Mouse (Mus musculus) heart, postnatal 10 days (tissue): ENCODE measurements at regions not wholly inside any gene's neighbourhood (a gene's known extent, or its start where the extent isn't known, plus 50 kb on each side); places are given as distances from the start of the nearest gene placed in this dataset.
A peak's percentile ranks its signal among the peaks of the same experiment; 100 is the strongest.

Source experiments
- DNase-seq, 2 experiments: peaks; one replicate each; pipeline ENCODE4 v3.0.0; 2021
- intact Hi-C: fragments of 180-260 bp; cut with DNase I; formaldehyde crosslinking; loops from one replicate; pipeline ENCODE4 v1.15.1; 2025

- intact Hi-C loops, result no loop called here
- DNase-seq, result no peak
These were observed 143.5 kb downstream of the Zfp706 start for GRCm38 (mm10) chr15:36864046-36864445.

- intact Hi-C loops, result loop anchor here (10.0 kb wide), 1 partner anchor 396 kb away; no protein-coding TSS in a partner anchor
- DNase-seq, result no peak
These were observed 148.9 kb downstream of the Zfp706 start for GRCm38 (mm10) chr15:36858711-36859110.

GRCm38 (mm10) chr15:36857622-36858021 lies 150.0 kb downstream of the Zfp706 start:
- no peak for DNase-seq
- intact Hi-C loops, result loop anchor here (10.0 kb wide), 1 partner anchor 397 kb away; no protein-coding TSS in a partner anchor

DNA sequence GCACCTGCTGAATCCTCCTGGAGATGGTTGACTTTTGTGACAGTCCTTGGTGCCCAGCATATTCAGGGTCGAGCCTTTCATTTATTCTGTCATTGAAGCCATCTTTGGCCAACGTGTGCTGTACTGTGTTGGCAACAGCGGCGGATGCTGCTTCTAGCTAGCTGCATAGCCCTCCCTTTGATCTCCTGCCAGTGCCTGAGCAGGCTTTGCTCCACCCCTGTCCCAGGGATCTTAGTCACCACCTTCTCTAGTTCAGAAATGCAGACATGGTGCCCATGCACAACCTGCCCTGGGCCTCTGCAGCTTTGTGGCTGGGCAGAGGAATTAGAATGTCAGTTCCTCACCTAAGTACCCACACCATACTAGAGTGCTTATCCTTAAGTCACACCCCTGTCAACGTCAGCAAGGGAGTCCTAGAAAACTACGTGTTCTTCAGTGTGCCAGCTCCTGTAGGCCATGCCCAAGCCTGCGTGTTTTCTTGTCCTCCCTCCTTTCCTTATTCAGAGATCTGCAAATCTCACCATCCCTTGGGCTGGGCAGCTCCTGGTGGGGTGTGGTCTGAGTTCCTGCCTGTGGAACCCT lies 151.9 kb downstream of the Zfp706 start:
- intact Hi-C loops, result loop anchor here (10.0 kb wide), 1 partner anchor 399 kb away; no protein-coding TSS in a partner anchor
- DNase-seq, result peak; percentile 79 to 86

GRCm38 (mm10) chr15:36854900-36855321 lies 152.7 kb downstream of the Zfp706 start:
- DNase-seq, result peak; percentile 78 to 80
- intact Hi-C loops, result loop anchor here (10.0 kb wide), 1 partner anchor 400 kb away; no protein-coding TSS in a partner anchor

DNA sequence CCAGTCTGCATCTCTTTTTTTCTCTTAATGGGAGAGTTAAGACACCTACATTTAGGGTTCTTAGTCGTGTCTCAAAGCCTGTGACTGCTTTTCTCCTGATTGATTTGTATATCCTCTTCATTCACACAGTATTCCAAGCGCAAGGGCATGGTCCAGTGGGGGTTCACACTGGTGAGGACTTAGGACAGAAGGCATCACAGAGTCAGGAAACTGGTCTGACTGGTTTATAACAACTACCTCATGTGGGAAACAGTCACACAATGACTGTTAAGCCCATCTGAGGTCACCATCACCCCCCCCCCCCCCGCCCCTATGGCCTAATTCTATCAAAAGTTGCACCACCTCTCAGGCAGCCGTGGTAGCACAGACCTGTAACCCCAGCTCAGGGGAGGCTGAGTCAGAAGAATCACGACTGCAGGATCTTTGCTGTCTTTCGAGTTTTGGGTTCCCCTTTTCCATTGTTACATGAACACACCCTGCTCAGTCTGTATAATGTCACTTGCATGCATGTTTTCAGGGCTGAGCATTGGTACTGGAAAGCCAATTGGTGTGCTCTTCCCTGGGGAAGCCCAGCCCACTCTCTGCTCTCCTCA lies 155.2 kb downstream of the Zfp706 start:
- intact Hi-C loops, result loop anchor here (10.0 kb wide), 1 partner anchor 402 kb away; no protein-coding TSS in a partner anchor
- no peak for DNase-seq

DNA sequence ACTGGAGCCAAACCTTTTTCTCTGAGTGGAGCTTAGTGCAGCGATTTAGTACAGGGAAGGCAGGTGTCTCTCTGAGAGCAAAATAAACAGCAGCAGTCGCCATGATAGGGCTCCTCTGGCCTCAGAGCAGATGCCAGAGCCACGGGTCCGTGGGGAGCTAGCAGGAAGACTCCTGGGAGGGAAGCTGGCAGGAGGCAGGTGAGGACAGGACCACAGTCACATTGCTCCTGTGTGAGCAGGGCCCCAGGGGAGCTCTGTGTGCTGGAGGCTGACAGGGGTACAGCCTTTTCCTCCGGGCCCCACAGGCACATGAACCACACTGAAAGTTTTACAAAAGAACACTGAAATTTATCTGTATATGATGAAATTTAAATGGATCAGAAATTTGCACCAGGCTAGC lies 159.3 kb downstream of the Zfp706 start:
- DNase-seq, result no peak
- intact Hi-C loops, result no loop called here

DNA sequence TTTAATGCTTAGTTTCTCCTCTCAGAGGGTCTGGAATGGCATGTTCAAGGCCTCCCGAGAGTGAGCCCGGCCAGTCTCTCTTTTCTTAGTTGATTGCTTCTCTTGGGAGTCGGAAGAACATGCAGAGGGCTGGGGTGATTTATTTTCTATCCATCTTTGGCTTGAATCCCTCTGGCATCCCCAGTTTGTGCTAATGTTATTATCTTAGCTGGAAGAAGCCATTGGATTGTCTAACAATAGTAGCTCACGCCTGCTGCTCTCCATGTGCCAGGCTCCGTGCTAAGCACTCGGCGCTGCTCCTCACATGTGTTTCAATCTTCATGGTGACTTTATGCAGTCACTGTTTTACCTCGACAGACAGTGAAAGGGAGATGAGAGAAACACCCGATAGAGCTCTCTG lies 160.8 kb downstream of the Zfp706 start:
- DNase-seq, result no peak
- intact Hi-C loops, result no loop called here
